In the genomic region with DNA sequence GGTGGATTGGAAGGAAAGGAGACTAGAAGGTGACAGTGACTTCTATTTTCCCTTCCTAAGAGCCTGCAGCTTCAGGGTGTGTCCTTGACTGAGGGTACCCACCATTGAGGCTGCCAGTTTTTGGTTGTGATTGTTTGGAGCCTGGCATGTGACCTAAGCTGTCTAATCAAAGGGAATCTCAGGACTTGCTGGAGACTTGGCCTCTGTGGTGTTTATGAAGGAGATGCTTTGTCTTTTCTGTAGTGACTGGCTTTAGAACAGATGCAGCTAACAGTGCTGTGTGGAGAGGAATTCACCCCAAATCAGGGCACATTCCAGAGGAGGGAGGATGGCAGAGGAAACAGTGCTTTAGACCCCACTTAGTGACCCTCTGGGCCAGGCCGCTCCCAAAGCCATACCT, we compare ENCODE assay signal across 18 mouse cellular contexts. TPM values are rescaled to one million over a fixed set of nuclear protein-coding genes. Genes with fewer than 3 reads are reported as not detected.
DNase-seq lines count a peak whose midpoint lies in the region; ATAC-seq and TF ChIP-seq lines count a peak whose summit lies in the region.
"Had no signal": no experiment of that assay in that cellular context is flagged by ENCODE, and none has a peak within 500 bp of the region (broad histone marks: within the 10 kb centered on the region; RNA-seq: fewer than 3 reads in every experiment).

No protein-coding gene starts in this region.

- H3K9me3 ChIP-seq in limb, embryonic 13.5 days: no peaks in the 10 kb centered on the region
- no peaks in the 10 kb centered on the region for H3K9me3 ChIP-seq in limb, embryonic 10.5 days (replicated peaks)
- no peaks in the 10 kb centered on the region for H3K9me3 ChIP-seq in embryonic facial prominence, embryonic 15.5 days (replicated peaks)
- no peaks in the 10 kb centered on the region for H3K9me3 ChIP-seq in kidney, embryonic 15.5 days (replicated peaks)
- H3K9me3 ChIP-seq: intestine, embryonic 15.5 days; midbrain, embryonic 15.5 days had no signal

- WGBS in limb, embryonic 13.5 days: 93% methylated on average over 1 of the region's 1 CpGs
- WGBS in limb, embryonic 10.5 days: 82% methylated on average over 1 of the region's 1 CpGs
- WGBS in embryonic facial prominence, embryonic 15.5 days: 65% methylated on average over 1 of the region's 1 CpGs
- WGBS in kidney, embryonic 15.5 days: 94% methylated on average over 1 of the region's 1 CpGs

- intact Hi-C loops in gastrocnemius, adult 2 months (cut with DNase I): no loop called here

- H3K27me3 ChIP-seq in limb, embryonic 13.5 days: no peaks in the 10 kb centered on the region
- H3K27me3 ChIP-seq in limb, embryonic 10.5 days (ENCODE audit: low read depth, poor library complexity, severe bottlenecking): no peaks in the 10 kb centered on the region
- no peaks in the 10 kb centered on the region for H3K27me3 ChIP-seq in embryonic facial prominence, embryonic 15.5 days
- no peaks in the 10 kb centered on the region for H3K27me3 ChIP-seq in kidney, embryonic 15.5 days
- H3K27me3 ChIP-seq: intestine, embryonic 15.5 days; midbrain, embryonic 15.5 days; Patski had no signal

- no peak for TF ChIP-seq CTCF in gastrocnemius, adult 2 months (IDR thresholded peaks at IDR 0.05)

- H3K27ac ChIP-seq in gastrocnemius, adult 2 months: peak overlapping the region; percentile 43
- H3K27ac ChIP-seq in limb, embryonic 13.5 days: no peak overlapping the region
- no peak overlapping the region for H3K27ac ChIP-seq in limb, embryonic 10.5 days
- peak overlapping the region; percentile 51; the same call in 1 of the 2 replicates for H3K27ac ChIP-seq in embryonic facial prominence, embryonic 15.5 days (replicated peaks)
- no peak overlapping the region for H3K27ac ChIP-seq in kidney, embryonic 15.5 days
- H3K27ac ChIP-seq: intestine, embryonic 15.5 days; kidney, postnatal 0 days; liver, embryonic 14.5 days; midbrain, embryonic 15.5 days had no signal

- peak overlapping the region; percentile 5; the same call in 1 of the 2 replicates for H3K9ac ChIP-seq in limb, embryonic 13.5 days
- H3K9ac ChIP-seq in embryonic facial prominence, embryonic 15.5 days: no peak overlapping the region
- H3K9ac ChIP-seq in kidney, embryonic 15.5 days: no peak overlapping the region
- H3K9ac ChIP-seq: forebrain, postnatal 0 days; intestine, embryonic 15.5 days; liver, embryonic 14.5 days; midbrain, embryonic 15.5 days had no signal

- no peak overlapping the region for H3K4me2 ChIP-seq in limb, embryonic 13.5 days (replicated peaks)
- no peak overlapping the region for H3K4me2 ChIP-seq in embryonic facial prominence, embryonic 15.5 days (replicated peaks)
- no peak overlapping the region for H3K4me2 ChIP-seq in kidney, embryonic 15.5 days
- H3K4me2 ChIP-seq: heart, embryonic 11.5 days; intestine, embryonic 15.5 days; midbrain, embryonic 15.5 days had no signal

- no peak for DNase-seq in gastrocnemius, adult 2 months
- no peak for DNase-seq in gastrocnemius, adult 8-10 months (ENCODE audit: low spot score in 2 of 2)
- DNase-seq in limb, embryonic 10.5 days (ENCODE audit: low spot score): no peak
- peak; percentile 64 for DNase-seq in brain, adult 2 months (ENCODE audit: low read depth, low spot score)
- DNase-seq in right cerebral cortex, postnatal 14 days: no peak
- DNase-seq: cerebellum, adult 8-10 months; forebrain, postnatal 0 days; gastrocnemius, postnatal 25 days; heart, postnatal 4 days had no signal

- no peak for ATAC-seq in limb, embryonic 13.5 days (ENCODE audit: low FRiP score, low read depth)
- ATAC-seq in embryonic facial prominence, embryonic 15.5 days (ENCODE audit: insufficient number of reproducible peaks, low FRiP score, low TSS enrichment, low read depth): no peak
- ATAC-seq in kidney, embryonic 15.5 days (replicated peaks; ENCODE audit: low FRiP score): no peak
- ATAC-seq: forebrain, postnatal 0 days; intestine, embryonic 15.5 days; midbrain, embryonic 15.5 days; Patski had no signal

- no peaks in the 10 kb centered on the region for H3K36me3 ChIP-seq in limb, embryonic 13.5 days
- no peaks in the 10 kb centered on the region for H3K36me3 ChIP-seq in limb, embryonic 10.5 days
- H3K36me3 ChIP-seq in embryonic facial prominence, embryonic 15.5 days: no peaks in the 10 kb centered on the region
- no peaks in the 10 kb centered on the region for H3K36me3 ChIP-seq in kidney, embryonic 15.5 days
- H3K36me3 ChIP-seq: intestine, embryonic 15.5 days; midbrain, embryonic 15.5 days had no signal

- H3K4me3 ChIP-seq in gastrocnemius, adult 2 months: no peak overlapping the region
- no peak overlapping the region for H3K4me3 ChIP-seq in limb, embryonic 13.5 days
- no peak overlapping the region for H3K4me3 ChIP-seq in limb, embryonic 10.5 days
- H3K4me3 ChIP-seq in embryonic facial prominence, embryonic 15.5 days (replicated peaks): no peak overlapping the region
- no peak overlapping the region for H3K4me3 ChIP-seq in kidney, embryonic 15.5 days (replicated peaks)
- H3K4me3 ChIP-seq: intestine, embryonic 15.5 days; midbrain, embryonic 15.5 days had no signal

- peaks cover 14% of the 10 kb centered on the region; the same call in 1 of the 2 replicates for H3K4me1 ChIP-seq in limb, embryonic 13.5 days
- H3K4me1 ChIP-seq in limb, embryonic 10.5 days: 0 out of 2 replicates have a peak, but pooled peaks cover 5% of the 10 kb centered on the region
- H3K4me1 ChIP-seq in embryonic facial prominence, embryonic 15.5 days: peaks cover 10% of the 10 kb centered on the region
- H3K4me1 ChIP-seq in kidney, embryonic 15.5 days: peaks cover 7% of the 10 kb centered on the region; the same call in 1 of the 2 replicates
- H3K4me1 ChIP-seq: intestine, embryonic 15.5 days; midbrain, embryonic 15.5 days had no signal

RNA-seq across cellular contexts. Expression of gene Atrn, which starts 8.6 kb away (rescaled TPM):
- 10 to 100 TPM; 14.1 to 15.3 TPM for total RNA-seq in gastrocnemius, adult 2 months (2021)
- 10 to 100 TPM; 11.4 to 15.0 (median 12.0) TPM for total RNA-seq in gastrocnemius, adult 8-10 months (2022)
- polyA plus RNA-seq in limb, embryonic 13.5 days (2015; fragmentation: Nextera tagmentation; extraction: Ambion mirVana): 8.5 and 9.1 TPM in 2 replicates
- 5.7 and 6.9 TPM in 2 replicates for polyA plus RNA-seq in limb, embryonic 10.5 days (2016; fragmentation: Nextera tagmentation; extraction: Ambion mirVana)
- polyA plus RNA-seq in embryonic facial prominence, embryonic 15.5 days (2015; fragmentation: Nextera tagmentation; extraction: Ambion mirVana): 9.0 and 9.2 TPM in 2 replicates
- polyA plus RNA-seq in kidney, embryonic 15.5 days (2015; fragmentation: Nextera tagmentation; extraction: Ambion mirVana): 6.2 and 8.2 TPM in 2 replicates

RNA-seq across cellular contexts. Expression of gene 4930402H24Rik, which starts 8.7 kb away (rescaled TPM):
- total RNA-seq in gastrocnemius, adult 2 months (2021): 1 to 10 TPM; 3.1 to 5.0 TPM
- 1 to 10 TPM; 2.0 to 4.0 (median 2.9) TPM for total RNA-seq in gastrocnemius, adult 8-10 months (2022)
- 38.6 and 43.1 TPM in 2 replicates for polyA plus RNA-seq in limb, embryonic 13.5 days (2015; fragmentation: Nextera tagmentation; extraction: Ambion mirVana)
- 16.2 and 20.5 TPM in 2 replicates for polyA plus RNA-seq in limb, embryonic 10.5 days (2016; fragmentation: Nextera tagmentation; extraction: Ambion mirVana)
- 35.7 and 36.7 TPM in 2 replicates for polyA plus RNA-seq in embryonic facial prominence, embryonic 15.5 days (2015; fragmentation: Nextera tagmentation; extraction: Ambion mirVana)
- 35.1 and 40.6 TPM in 2 replicates for polyA plus RNA-seq in kidney, embryonic 15.5 days (2015; fragmentation: Nextera tagmentation; extraction: Ambion mirVana)

Comparison
In these comparisons a context has a peak if more than half of its experiments do, and no peak if none do; other contexts are left out.
1. H3K27ac ChIP-seq: peak in gastrocnemius, adult 2 months (single experiment) and embryonic facial prominence, embryonic 15.5 days (single experiment); none in limb, embryonic 13.5 days (single experiment), limb, embryonic 10.5 days (single experiment) and kidney, embryonic 15.5 days (single experiment).